Mouse (Mus musculus) forebrain, postnatal 0 days (tissue): ENCODE data around the gene Sept10. TPM values are rescaled to one million over a fixed set of nuclear protein-coding genes. Genes with fewer than 3 reads are reported as not detected.
A peak's percentile ranks its signal among the peaks of the same experiment; 100 is the strongest.
"Not testable (repeated sequence)": the region's sequence is repeated elsewhere in the genome, so short reads cannot be mapped to it uniquely, and the experiment has no call there.

ENCODE experiments used
- ATAC-seq: fragments of 200-750 bp; cut with Nextera tagmentation; 2 replicates; pipeline ENCODE4 v1.8.0; 2017; ENCODE audit warnings: mild to moderate bottlenecking, moderate library complexity
- DNase-seq: peaks from one replicate; pipeline ENCODE4 v3.0.0-alpha.2; 2015
- H3K27ac ChIP-seq: fragments of 300-500 bp; sonication (generic); 2 replicates; pipeline ENCODE4 v1.5.1; 2014; ENCODE audit warnings: low read depth, mild to moderate bottlenecking, antibody characterized with exemption, low read length, moderate library complexity, mixed read lengths
- H3K27me3 ChIP-seq: fragments of 300-500 bp; sonication (generic); 2 replicates; pipeline ENCODE4 v1.6.1; 2014; ENCODE audit warnings: mild to moderate bottlenecking, low read length, mixed read lengths; ENCODE audit not compliant: insufficient read depth
- H3K36me3 ChIP-seq: fragments of 300-500 bp; sonication (generic); 2 replicates; pipeline ENCODE4 v1.6.1; 2014; ENCODE audit warnings: mild to moderate bottlenecking, moderate library complexity; ENCODE audit not compliant: insufficient read depth
- H3K4me1 ChIP-seq: fragments of 300-500 bp; sonication (generic); 2 replicates; pipeline ENCODE4 v1.6.1; 2014; ENCODE audit warnings: antibody characterized with exemption; ENCODE audit not compliant: insufficient read depth
- H3K4me2 ChIP-seq: fragments of 300-500 bp; sonication (generic); 2 replicates; pipeline ENCODE4 v1.6.1; 2014; ENCODE audit warnings: low read depth, mild to moderate bottlenecking, moderate library complexity
- H3K4me3 ChIP-seq: fragments of 300-500 bp; sonication (generic); 2 replicates; pipeline ENCODE4 v1.5.1; 2014; ENCODE audit warnings: low read depth, low read length, mixed read lengths
- H3K9ac ChIP-seq: fragments of 300-500 bp; sonication (generic); 2 replicates; pipeline ENCODE4 v1.6.1; 2014; ENCODE audit warnings: mild to moderate bottlenecking
- H3K9me3 ChIP-seq: fragments of 300-500 bp; sonication (generic); 2 replicates; pipeline ENCODE4 v1.6.1; 2016; ENCODE audit warnings: low read length
- CTCF ChIP-seq: sonication (generic); IDR thresholded peaks from 2 replicates; pipeline ENCODE4 v1.5.1; 2016; ENCODE audit warnings: antibody characterized with exemption, control low read depth, low read depth
- WGBS: fragments of 180-500 bp; shearing (Covaris S2); extraction: QIAGEN DNeasy Blood & Tissue Kit; methylation state at CpG from one replicate; pipeline ENCODE4 v1.1.7; 2014; 5-methylcytosine and 5-hydroxymethylcytosine counted together
- polyA plus RNA-seq: library from polyadenylated mRNA; unstranded; fragments of >200 nt; fragmentation: Nextera tagmentation; extraction: Ambion mirVana; gene quantifications from 2 replicates; pipeline ENCODE4 v1.2.1, GENCODE M21; 2015
- total RNA-seq: library from RNA; depleted of rRNA; stranded (reverse); fragments of >200 nt; gene quantifications from 2 replicates; pipeline ENCODE4 v1.2.3, GENCODE M21; 2014; rRNA removed

Sept10 gene
- total and polyA plus RNA-seq, 2 experiments from 2014 or later, result 9.8 to 13.6 TPM

GRCm38 (mm10) chr10:59105885-59106284 lies 115.8 kb downstream of the Sept10 start:
- H3K4me2 ChIP-seq, result no peak overlapping the region
- H3K4me3 ChIP-seq, result no peak overlapping the region
- DNase-seq (no peak), ATAC-seq (no peak)
- H3K27me3 ChIP-seq, result no peaks in the 10 kb centered on the region
- 89% methylated on average over 8 of the region's 8 CpGs for WGBS
- no peak for TF ChIP-seq CTCF
- no peak overlapping the region; the same call in 1 of the 2 replicates for H3K27ac ChIP-seq
- no peak overlapping the region for H3K9ac ChIP-seq
- peaks cover 16% of the 10 kb centered on the region; the same call in 1 of the 2 replicates for H3K36me3 ChIP-seq
- no peaks in the 10 kb centered on the region for H3K9me3 ChIP-seq
- H3K4me1 ChIP-seq, result no peaks in the 10 kb centered on the region

GRCm38 (mm10) chr10:59104683-59105082 lies 117.0 kb downstream of the Sept10 start:
- DNase-seq, result peak; percentile 84
- ATAC-seq, result peak; percentile 82
- WGBS, result 60% methylated on average over 5 of the region's 5 CpGs
- Histone ChIP-seq H3K27ac (peak overlapping the region; percentile 54; the same call in 1 of the 2 replicates), H3K9ac (no peak overlapping the region), H3K9me3 (no peaks in the 10 kb centered on the region), H3K4me1 (no peaks in the 10 kb centered on the region), H3K36me3 (peaks cover 10% of the 10 kb centered on the region; the same call in 1 of the 2 replicates), H3K27me3 (no peaks in the 10 kb centered on the region), H3K4me2 (no peak overlapping the region), H3K4me3 (no peak overlapping the region)
- no peak for TF ChIP-seq CTCF

- DNase-seq, H3K4me3 ChIP-seq, H3K4me1 ChIP-seq, H3K27me3 ChIP-seq, H3K9ac ChIP-seq, H3K27ac ChIP-seq, H3K4me2 ChIP-seq, H3K9me3 ChIP-seq, H3K36me3 ChIP-seq, ATAC-seq: not testable (repeated sequence)
- WGBS, result 84% methylated on average over 5 of the region's 5 CpGs
Observed at GRCm38 (mm10) chr10:59103076-59103475, 118.6 kb downstream of the Sept10 start.

- ATAC-seq (peak; percentile 14; the same call in 1 of the 2 replicates), DNase-seq (peak; percentile 65)
- H3K4me3 ChIP-seq, result no peak overlapping the region
- TF ChIP-seq CTCF, result no peak
- no peak overlapping the region for H3K4me2 ChIP-seq
- H3K27ac ChIP-seq, result peak overlapping the region; percentile 88; the same call in 1 of the 2 replicates
- 39% methylated on average over 7 of the region's 7 CpGs for WGBS
- H3K27me3 ChIP-seq, result no peaks in the 10 kb centered on the region
- H3K9ac ChIP-seq, result no peak overlapping the region
- peaks cover 40% of the 10 kb centered on the region for H3K4me1 ChIP-seq
- H3K36me3 ChIP-seq, result peaks cover 8% of the 10 kb centered on the region
- no peaks in the 10 kb centered on the region for H3K9me3 ChIP-seq
Observed at GRCm38 (mm10) chr10:59091988-59092387, 129.7 kb downstream of the Sept10 start.

Other genes with a start within 250 kb of the Sept10 start
- gene Sowahc, start 106 bp upstream of the Sept10 start, total RNA-seq, result 29.6 and 33.3 TPM in 2 replicates
- 9.3 and 13.4 TPM in 2 replicates for gene Sowahc, start 106 bp upstream of the Sept10 start, polyA plus RNA-seq
- 26.7 and 29.3 TPM in 2 replicates for gene P4ha1, start 101.4 kb upstream of the Sept10 start, total RNA-seq
- gene P4ha1, start 101.4 kb upstream of the Sept10 start, polyA plus RNA-seq, result 12.4 and 13.4 TPM in 2 replicates
- gene Gm10273, start 173.8 kb upstream of the Sept10 start, total RNA-seq, result 8.9 and 11.2 TPM in 2 replicates
- gene Gm10273, start 173.8 kb upstream of the Sept10 start, polyA plus RNA-seq, result 3.1 and 4.6 TPM in 2 replicates
- gene Pla2g12b, start 181.8 kb upstream of the Sept10 start, total RNA-seq, result not detected in 2 replicates
- not detected in 2 replicates for gene Pla2g12b, start 181.8 kb upstream of the Sept10 start, polyA plus RNA-seq
- 0.19 TPM in 1 of 2 replicates, not detected in the other for gene Oit3, start 219.9 kb upstream of the Sept10 start, total RNA-seq
- gene Oit3, start 219.9 kb upstream of the Sept10 start, polyA plus RNA-seq, result 0.10 and 0.27 TPM in 2 replicates